Mouse (Mus musculus): ENCODE measurements around the gene Srd5a3.

- no peak for TF ChIP-seq CTCF (IDR thresholded peaks at IDR 0.05; ENCODE audit: low read depth)
- no peak for TF ChIP-seq EP300 (IDR thresholded peaks at IDR 0.05; ENCODE audit: low read depth)
These were observed 22.9 kb downstream of the Srd5a3 start for GRCm38 (mm10) chr5:76162926-76163325.

All from liver, postnatal 0 days (tissue).